Mouse (Mus musculus): ENCODE results near the gene Slc35g2. TPM values are rescaled to one million over a fixed set of nuclear protein-coding genes. Genes with fewer than 3 reads are reported as not detected.

The Slc35g2 gene
- total RNA-seq, 1 experiment, result 2.1 TPM

DNA sequence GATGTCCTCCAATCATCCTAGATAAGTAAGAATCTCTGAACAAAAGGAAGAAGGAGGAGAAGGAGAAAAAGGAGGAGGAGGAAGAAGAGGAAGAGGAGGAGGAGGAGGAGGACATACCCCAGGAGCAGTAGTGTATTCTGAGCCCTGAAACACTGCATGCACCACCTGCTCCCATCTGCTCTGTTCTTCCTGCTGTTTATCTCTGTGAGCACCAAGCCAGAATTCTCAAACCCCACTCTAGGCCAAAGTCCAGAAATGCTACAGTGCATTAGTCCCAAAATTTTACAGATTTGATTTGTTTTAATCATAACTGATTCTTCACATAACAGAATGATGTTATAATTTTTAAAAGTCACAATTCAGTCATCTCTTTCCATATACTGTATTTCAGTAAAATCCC, 11.9 kb downstream of the Slc35g2 start:
- in situ Hi-C loops (cut with MboI; ENCODE audit: low sequenced_read_pairs in 2 of 2, unreplicated experiment in 2 of 2), result no loop called here
- no peaks in the 10 kb centered on the region for H3K4me1 ChIP-seq (ENCODE audit: control insufficient read depth in 2 of 2, insufficient read depth in 2 of 2, low read length in 2 of 2, poor library complexity in 1 of 2)
- no peak overlapping the region for H3K4me3 ChIP-seq (ENCODE audit: insufficient read depth in 1 of 2, low read depth in 1 of 2, low read length in 2 of 2, poor library complexity in 1 of 2, severe bottlenecking in 1 of 2)
- H3K9me3 ChIP-seq (ENCODE audit: control insufficient read depth, insufficient read depth, low read depth, low read length), result no peaks in the 10 kb centered on the region
- no peak for DNase-seq (ENCODE audit: low read depth, low spot score)
- no peak overlapping the region for H3K9ac ChIP-seq (ENCODE audit: insufficient read depth, low read depth, low read length, poor library complexity, severe bottlenecking)
- H3K27ac ChIP-seq (ENCODE audit: insufficient read depth, low read depth, low read length, poor library complexity, severe bottlenecking), result no peak overlapping the region
- TF ChIP-seq ZNF384 (IDR thresholded peaks at IDR 0.05; ENCODE audit: low read depth, low read length) (no peak), CHD2 (IDR thresholded peaks at IDR 0.05; ENCODE audit: low read depth, low read length) (no peak), HCFC1 (IDR thresholded peaks at IDR 0.05; ENCODE audit: borderline replicate concordance, insufficient read depth, low read length) (no peak), ZC3H11A (IDR thresholded peaks at IDR 0.05; ENCODE audit: borderline replicate concordance, low read depth, low read length) (no peak), MAFK (IDR thresholded peaks at IDR 0.05; ENCODE audit: insufficient read depth, low read depth, low read length) (no peak)
- H3K36me3 ChIP-seq (ENCODE audit: control insufficient read depth, insufficient read depth, low read length, poor library complexity, severe bottlenecking), result no peaks in the 10 kb centered on the region

DNA sequence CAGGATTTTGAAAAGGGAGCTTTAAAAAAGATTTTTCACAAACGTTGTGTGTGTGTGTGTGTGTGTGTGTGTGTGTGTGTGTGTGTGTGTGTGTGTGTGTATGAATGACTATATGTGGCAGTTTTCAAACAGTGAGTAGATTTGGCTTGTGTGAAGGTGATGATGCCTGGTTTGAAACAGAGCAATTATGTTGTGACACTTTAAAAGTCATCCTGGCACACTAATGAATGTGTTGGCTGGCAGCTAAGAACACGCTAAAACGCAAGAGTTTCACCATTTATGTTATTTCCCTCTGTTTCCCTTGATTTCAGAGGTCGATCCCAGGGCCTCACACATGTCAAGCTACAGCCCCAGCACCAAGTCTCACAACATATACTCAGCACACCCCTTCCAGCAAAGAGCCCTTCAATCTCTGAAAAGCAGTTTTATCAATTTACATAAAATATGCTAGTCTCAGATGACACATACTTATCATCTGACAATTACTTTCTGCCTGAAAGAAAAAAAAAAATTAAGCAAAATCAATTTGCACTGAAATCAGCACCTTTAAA, 12.8 kb downstream of the Slc35g2 start:
- Histone ChIP-seq H3K9ac (ENCODE audit: insufficient read depth, low read depth, low read length, poor library complexity, severe bottlenecking) (no peak overlapping the region), H3K27ac (ENCODE audit: insufficient read depth, low read depth, low read length, poor library complexity, severe bottlenecking) (no peak overlapping the region), H3K9me3 (ENCODE audit: control insufficient read depth, insufficient read depth, low read depth, low read length) (no peaks in the 10 kb centered on the region), H3K4me3 (ENCODE audit: insufficient read depth in 1 of 2, low read depth in 1 of 2, low read length in 2 of 2, poor library complexity in 1 of 2, severe bottlenecking in 1 of 2) (no peak overlapping the region), H3K4me1 (ENCODE audit: control insufficient read depth in 2 of 2, insufficient read depth in 2 of 2, low read length in 2 of 2, poor library complexity in 1 of 2) (no peaks in the 10 kb centered on the region), H3K36me3 (ENCODE audit: control insufficient read depth, insufficient read depth, low read length, poor library complexity, severe bottlenecking) (no peaks in the 10 kb centered on the region)
- in situ Hi-C loops (cut with MboI; ENCODE audit: low sequenced_read_pairs in 2 of 2, unreplicated experiment in 2 of 2), result no loop called here
- no peak for TF ChIP-seq ZC3H11A (IDR thresholded peaks at IDR 0.05; ENCODE audit: borderline replicate concordance, low read depth, low read length)
- TF ChIP-seq HCFC1 (IDR thresholded peaks at IDR 0.05; ENCODE audit: borderline replicate concordance, insufficient read depth, low read length), result no peak
- no peak for TF ChIP-seq MAFK (IDR thresholded peaks at IDR 0.05; ENCODE audit: insufficient read depth, low read depth, low read length)
- no peak for TF ChIP-seq CHD2 (IDR thresholded peaks at IDR 0.05; ENCODE audit: low read depth, low read length)
- no peak for TF ChIP-seq ZNF384 (IDR thresholded peaks at IDR 0.05; ENCODE audit: low read depth, low read length)
- DNase-seq (ENCODE audit: low read depth, low spot score), result no peak

DNA sequence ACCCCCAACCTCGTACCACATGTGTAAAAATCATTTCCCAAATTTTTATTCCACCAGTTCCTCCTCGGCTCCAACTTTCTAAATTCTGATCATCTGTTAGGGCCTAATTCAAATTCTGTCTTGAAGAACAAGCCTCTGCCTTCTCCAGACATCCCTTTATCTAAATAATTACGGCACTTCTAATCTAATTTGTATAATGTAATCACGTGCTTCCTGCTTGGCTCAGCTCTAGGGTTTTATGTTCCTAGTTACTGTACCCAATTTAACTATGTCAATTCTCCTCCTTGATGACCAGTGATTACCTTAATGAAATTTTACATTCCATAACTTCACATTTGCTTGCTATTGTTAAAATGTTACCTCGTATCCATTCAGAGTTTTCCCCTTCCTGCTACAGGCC, 15.2 kb downstream of the Slc35g2 start:
- Histone ChIP-seq H3K4me3 (ENCODE audit: insufficient read depth in 1 of 2, low read depth in 1 of 2, low read length in 2 of 2, poor library complexity in 1 of 2, severe bottlenecking in 1 of 2) (no peak overlapping the region), H3K9ac (ENCODE audit: insufficient read depth, low read depth, low read length, poor library complexity, severe bottlenecking) (no peak overlapping the region), H3K36me3 (ENCODE audit: control insufficient read depth, insufficient read depth, low read length, poor library complexity, severe bottlenecking) (no peaks in the 10 kb centered on the region), H3K9me3 (ENCODE audit: control insufficient read depth, insufficient read depth, low read depth, low read length) (no peaks in the 10 kb centered on the region; the same call in 1 of the 2 replicates), H3K4me1 (ENCODE audit: control insufficient read depth in 2 of 2, insufficient read depth in 2 of 2, low read length in 2 of 2, poor library complexity in 1 of 2) (no peaks in the 10 kb centered on the region), H3K27ac (ENCODE audit: insufficient read depth, low read depth, low read length, poor library complexity, severe bottlenecking) (no peak overlapping the region)
- DNase-seq (ENCODE audit: low read depth, low spot score), result no peak
- in situ Hi-C loops (cut with MboI; ENCODE audit: low sequenced_read_pairs in 2 of 2, unreplicated experiment in 2 of 2), result no loop called here
- TF ChIP-seq CHD2 (IDR thresholded peaks at IDR 0.05; ENCODE audit: low read depth, low read length) (no peak), ZC3H11A (IDR thresholded peaks at IDR 0.05; ENCODE audit: borderline replicate concordance, low read depth, low read length) (no peak), MAFK (IDR thresholded peaks at IDR 0.05; ENCODE audit: insufficient read depth, low read depth, low read length) (no peak), HCFC1 (IDR thresholded peaks at IDR 0.05; ENCODE audit: borderline replicate concordance, insufficient read depth, low read length) (no peak), ZNF384 (IDR thresholded peaks at IDR 0.05; ENCODE audit: low read depth, low read length) (no peak)

DNA sequence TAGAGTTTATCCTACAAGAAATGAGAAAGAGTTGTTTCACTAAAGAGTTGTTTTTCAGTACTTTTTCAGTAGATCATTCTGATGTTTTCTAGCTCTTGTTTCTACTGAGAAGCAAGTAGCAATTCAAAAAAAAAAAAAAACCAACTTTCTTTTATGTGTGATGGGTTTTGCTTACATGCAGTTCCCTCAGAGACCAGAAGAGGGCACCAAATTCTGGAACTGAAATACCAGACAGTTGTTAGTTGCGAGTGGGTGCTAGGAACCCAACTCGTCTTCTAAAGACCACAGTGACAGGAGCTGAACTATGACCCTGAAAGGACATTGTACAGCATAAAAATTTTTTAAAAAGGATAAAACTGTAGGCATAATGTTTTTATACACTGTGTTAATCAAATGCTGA, 22.6 kb downstream of the Slc35g2 start:
- H3K4me1 ChIP-seq (ENCODE audit: control insufficient read depth in 2 of 2, insufficient read depth in 2 of 2, low read length in 2 of 2, poor library complexity in 1 of 2), result peaks cover 0 to 2% of the 10 kb centered on the region in 2 experiments; a peak in 2 of 4 replicates
- no peaks in the 10 kb centered on the region; the same call in 1 of the 2 replicates for H3K9me3 ChIP-seq (ENCODE audit: control insufficient read depth, insufficient read depth, low read depth, low read length)
- DNase-seq (ENCODE audit: low read depth, low spot score), result no peak
- no peak overlapping the region for H3K27ac ChIP-seq (ENCODE audit: insufficient read depth, low read depth, low read length, poor library complexity, severe bottlenecking)
- in situ Hi-C loops (cut with MboI; ENCODE audit: low sequenced_read_pairs in 2 of 2, unreplicated experiment in 2 of 2), result no loop called here
- H3K36me3 ChIP-seq (ENCODE audit: control insufficient read depth, insufficient read depth, low read length, poor library complexity, severe bottlenecking), result no peaks in the 10 kb centered on the region
- TF ChIP-seq HCFC1 (IDR thresholded peaks at IDR 0.05; ENCODE audit: borderline replicate concordance, insufficient read depth, low read length) (no peak), ZNF384 (IDR thresholded peaks at IDR 0.05; ENCODE audit: low read depth, low read length) (peak; percentile 95), ZC3H11A (IDR thresholded peaks at IDR 0.05; ENCODE audit: borderline replicate concordance, low read depth, low read length) (peak; percentile 8; the same call in 1 of the 2 replicates), MAFK (IDR thresholded peaks at IDR 0.05; ENCODE audit: insufficient read depth, low read depth, low read length) (no peak), CHD2 (IDR thresholded peaks at IDR 0.05; ENCODE audit: low read depth, low read length) (no peak)
- H3K4me3 ChIP-seq (ENCODE audit: insufficient read depth in 1 of 2, low read depth in 1 of 2, low read length in 2 of 2, poor library complexity in 1 of 2, severe bottlenecking in 1 of 2), result no peak overlapping the region
- H3K9ac ChIP-seq (ENCODE audit: insufficient read depth, low read depth, low read length, poor library complexity, severe bottlenecking), result no peak overlapping the region

Data from ES-E14 (cell line).